Mouse (Mus musculus) urinary bladder, postnatal 10 days (tissue): ENCODE data around the gene Olfr905.

Source experiments
- DNase-seq: peaks from one replicate; pipeline ENCODE4 v3.0.0; 2022; ENCODE audit warnings: low spot score

Gene Olfr905

GRCm38 (mm10) chr9:38470807-38471206 lies at the start of gene Olfr905:
Olfr905 (plus strand) TSS chr9:38471107.
- no peak for DNase-seq

GRCm38 (mm10) chr9:38423801-38424200 lies 47.1 kb upstream of the Olfr905 start:
- DNase-seq: no peak

- no peak for DNase-seq
These were observed 43.9 kb upstream of the Olfr905 start for GRCm38 (mm10) chr9:38427026-38427425.

- DNase-seq: no peak
These were observed 41.8 kb upstream of the Olfr905 start, which contains the start of gene Olfr901 for GRCm38 (mm10) chr9:38429155-38429554. Olfr901 (plus strand) TSS chr9:38429455.

GRCm38 (mm10) chr9:38447352-38447751 lies 23.6 kb upstream of the Olfr905 start, which contains the start of gene Olfr902:
Olfr902 (plus strand) TSS chr9:38447652.
- DNase-seq: no peak

- no peak for DNase-seq
These were observed 8.1 kb upstream of the Olfr905 start, which contains the start of gene Olfr904 for GRCm38 (mm10) chr9:38462844-38463243. Olfr904 (plus strand) TSS chr9:38463144.

GRCm38 (mm10) chr9:38486785-38487184 lies 15.9 kb downstream of the Olfr905 start, which contains the start of gene Olfr906:
Olfr906 (plus strand) TSS chr9:38487085.
- DNase-seq: no peak

- DNase-seq: no peak
These were observed 24.6 kb downstream of the Olfr905 start, which contains the start of gene Olfr907 for GRCm38 (mm10) chr9:38495501-38495900. Olfr907 (plus strand) TSS chr9:38495801.

GRCm38 (mm10) chr9:38512353-38512752 lies 41.4 kb downstream of the Olfr905 start:
- DNase-seq: no peak

- no peak for DNase-seq
These were observed 50.4 kb downstream of the Olfr905 start, which contains the start of gene Olfr911-ps1 for GRCm38 (mm10) chr9:38521280-38521679. Olfr911-ps1 (plus strand) TSS chr9:38521580.
